Mouse (Mus musculus): Measurements from ENCODE around the gene Thumpd3. TPM values are rescaled to one million over a fixed set of nuclear protein-coding genes. Genes with fewer than 3 reads are reported as not detected.

Thumpd3 gene
- polyA plus RNA-seq, 1 experiment from 2014 or later = 61.0 TPM

GRCm38 (mm10) chr6:113102541-113102940, 56.5 kb downstream of the Thumpd3 start:
- no peaks in the 10 kb centered on the region for H3K4me1 ChIP-seq (replicated peaks)
- H3K27me3 ChIP-seq (ENCODE audit: insufficient read depth, poor library complexity, severe bottlenecking) = no peaks in the 10 kb centered on the region
- DNase-seq (ENCODE audit: low spot score) = no peak
- H3K4me3 ChIP-seq = no peak overlapping the region
- WGBS = 88% methylated on average over 4 of the region's 4 CpGs
- peaks cover 29% of the 10 kb centered on the region for H3K36me3 ChIP-seq
- no peaks in the 10 kb centered on the region for H3K9me3 ChIP-seq
- H3K27ac ChIP-seq = no peak overlapping the region

GRCm38 (mm10) chr6:113103765-113104164, 57.7 kb downstream of the Thumpd3 start:
- DNase-seq (ENCODE audit: low spot score) = peak; percentile 50

GRCm38 (mm10) chr6:113109378-113109777, 63.4 kb downstream of the Thumpd3 start:
- 93% methylated on average over 3 of the region's 3 CpGs for WGBS
- Histone ChIP-seq H3K4me3 (no peak overlapping the region), H3K9me3 (no peaks in the 10 kb centered on the region), H3K27me3 (ENCODE audit: insufficient read depth, poor library complexity, severe bottlenecking) (no peaks in the 10 kb centered on the region), H3K27ac (no peak overlapping the region), H3K4me1 (replicated peaks) (no peaks in the 10 kb centered on the region), H3K36me3 (peaks cover 87% of the 10 kb centered on the region)
- DNase-seq (ENCODE audit: low spot score) = no peak

More at GRCm38 (mm10) chr6:113103765-113104164, 57.7 kb downstream of the Thumpd3 start:
- Histone ChIP-seq H3K9me3 (no peaks in the 10 kb centered on the region), H3K27ac (no peak overlapping the region), H3K4me1 (replicated peaks) (no peaks in the 10 kb centered on the region), H3K36me3 (peaks cover 36% of the 10 kb centered on the region), H3K27me3 (ENCODE audit: insufficient read depth, poor library complexity, severe bottlenecking) (no peaks in the 10 kb centered on the region), H3K4me3 (no peak overlapping the region)

DNA sequence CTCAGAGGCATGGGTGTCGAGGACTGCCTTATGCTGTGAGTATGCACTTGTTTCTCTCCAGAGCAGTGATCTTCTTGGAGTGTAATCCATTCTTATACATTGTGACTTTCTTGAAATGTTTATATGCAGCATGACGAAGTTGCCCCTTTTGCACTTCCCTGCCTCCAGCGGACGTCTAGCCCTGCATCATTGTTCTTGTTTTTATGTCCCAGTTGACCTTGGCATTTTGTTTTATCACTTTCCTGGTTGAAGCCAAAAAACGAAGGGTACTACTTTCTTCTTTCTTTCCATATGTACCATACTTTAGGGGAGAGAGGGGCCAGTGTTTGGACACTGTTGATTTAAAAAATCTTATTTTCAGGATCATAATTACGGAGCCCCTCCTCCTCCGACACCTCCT, 63.9 kb downstream of the Thumpd3 start:
- no peak for DNase-seq (ENCODE audit: low spot score)

More for the DNA sequence above, 63.9 kb downstream of the Thumpd3 start:
- H3K27me3 ChIP-seq (ENCODE audit: insufficient read depth, poor library complexity, severe bottlenecking) = no peaks in the 10 kb centered on the region
- no peak overlapping the region for H3K4me3 ChIP-seq
- WGBS = 91% methylated on average over 7 of the region's 7 CpGs
- H3K4me1 ChIP-seq (replicated peaks) = no peaks in the 10 kb centered on the region
- peaks cover 91% of the 10 kb centered on the region for H3K36me3 ChIP-seq
- no peak overlapping the region for H3K27ac ChIP-seq
- H3K9me3 ChIP-seq = no peaks in the 10 kb centered on the region

Other genes with a start within 250 kb of the Thumpd3 start
- gene Srgap3, start 99.0 kb upstream of the Thumpd3 start, polyA plus RNA-seq (2016; fragmentation: Nextera tagmentation; extraction: Ambion mirVana) = 28.0 and 34.7 TPM in 2 replicates
- gene Setd5, start 31.1 kb downstream of the Thumpd3 start, polyA plus RNA-seq (2016; fragmentation: Nextera tagmentation; extraction: Ambion mirVana) = 71.2 and 82.4 TPM in 2 replicates
- gene Lhfpl4, start 149.2 kb downstream of the Thumpd3 start, polyA plus RNA-seq (2016; fragmentation: Nextera tagmentation; extraction: Ambion mirVana) = 12.1 and 20.8 TPM in 2 replicates
- gene Mtmr14, start 191.6 kb downstream of the Thumpd3 start, polyA plus RNA-seq (2016; fragmentation: Nextera tagmentation; extraction: Ambion mirVana) = 45.7 and 52.3 TPM in 2 replicates
- 0.35 and 0.58 TPM in 2 replicates for gene Cpne9, start 236.1 kb downstream of the Thumpd3 start, polyA plus RNA-seq (2016; fragmentation: Nextera tagmentation; extraction: Ambion mirVana)

Measured in hindbrain, embryonic 10.5 days (tissue).